Mouse (Mus musculus) lung, adult 2 months (tissue): ENCODE data around the gene Fam129b.

Experiments used
- CTCF ChIP-seq: fragments of 200-500 bp; IDR thresholded peaks from 2 replicates; pipeline ENCODE4 v1.5.1; 2011; ENCODE audit warnings: mild to moderate bottlenecking, low read length, control low read depth; ENCODE audit not compliant: insufficient read depth
- POLR2A ChIP-seq: fragments of 200-500 bp; IDR thresholded peaks from 2 replicates; pipeline ENCODE4 v1.6.1; 2011; ENCODE audit warnings: low read depth, mild to moderate bottlenecking, control low read depth, low read length, borderline replicate concordance; ENCODE audit errors: extremely low read depth

- TF ChIP-seq POLR2A (no peak), CTCF (no peak)
Measured at GRCm38 (mm10) chr2:32895606-32896106, 19.7 kb downstream of the Fam129b start.
